Mouse (Mus musculus): ENCODE measurements around the gene Syncrip. TPM values are rescaled to one million over a fixed set of nuclear protein-coding genes. Genes with fewer than 3 reads are reported as not detected.

Gene Syncrip
- polyA plus RNA-seq, 1 experiment from 2014 or later: 162 TPM

DNA sequence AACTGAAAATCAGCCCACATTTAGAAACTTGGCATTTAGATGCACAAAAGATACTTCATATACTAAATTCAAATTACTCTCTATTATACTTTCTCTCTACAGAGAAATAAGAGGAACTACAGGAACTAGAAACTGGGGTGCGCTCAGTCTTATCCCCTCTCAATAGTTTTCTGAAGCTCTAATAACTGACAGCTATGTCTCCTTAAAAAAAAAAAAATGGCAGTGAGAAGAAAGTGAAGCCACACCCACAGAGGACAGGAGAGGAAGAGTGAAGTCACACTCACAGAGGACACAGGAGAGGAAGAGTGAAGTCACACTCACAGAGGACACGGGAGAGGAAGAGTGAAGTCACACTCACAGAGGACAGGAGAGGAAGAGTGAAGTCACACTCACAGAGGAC, 58.0 kb downstream of the Syncrip start:
- DNase-seq (ENCODE audit: low spot score) (no peak), ATAC-seq (replicated peaks; ENCODE audit: insufficient number of reproducible peaks, low FRiP score, low TSS enrichment, low read depth) (no peak)
- H3K27me3 ChIP-seq (ENCODE audit: control insufficient read depth, insufficient read depth, low read length): no peaks in the 10 kb centered on the region
- no peak overlapping the region for H3K9ac ChIP-seq (replicated peaks; ENCODE audit: low read length)
- H3K9me3 ChIP-seq (replicated peaks; ENCODE audit: control insufficient read depth, low read length): no peaks in the 10 kb centered on the region
- no peak overlapping the region for H3K4me3 ChIP-seq (ENCODE audit: low read depth, low read length)
- H3K36me3 ChIP-seq (replicated peaks; ENCODE audit: control insufficient read depth, insufficient read depth, low read depth, low read length): no peaks in the 10 kb centered on the region; the same call in 1 of the 2 replicates
- H3K4me2 ChIP-seq (ENCODE audit: low read depth, low read length): no peak overlapping the region
- no peak overlapping the region for H3K27ac ChIP-seq (replicated peaks; ENCODE audit: low read depth, low read length)
- WGBS: 87% methylated on average over 2 of the region's 2 CpGs
- no peaks in the 10 kb centered on the region for H3K4me1 ChIP-seq (ENCODE audit: control insufficient read depth, insufficient read depth, low read length)

DNA sequence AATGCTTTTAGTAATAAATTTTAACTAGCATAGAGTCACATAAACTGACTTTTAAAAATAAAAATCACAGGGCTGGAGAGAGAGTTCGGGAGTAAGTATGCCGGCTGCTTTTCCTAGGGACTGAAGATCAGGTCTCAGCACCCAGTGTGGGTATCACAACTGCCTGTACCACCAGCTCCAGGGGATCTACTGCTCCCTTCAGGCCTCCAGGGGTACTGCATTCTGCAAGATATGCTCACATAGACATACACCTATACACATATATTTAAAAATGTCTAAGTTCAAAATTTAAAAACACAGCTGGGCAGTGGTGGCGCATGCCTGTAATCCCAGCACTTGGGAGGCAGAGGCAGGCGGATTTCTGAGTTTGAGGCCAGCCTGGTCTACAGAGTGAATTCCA, 59.9 kb downstream of the Syncrip start:
- DNase-seq (ENCODE audit: low spot score): no peak
- Histone ChIP-seq H3K27me3 (ENCODE audit: control insufficient read depth, insufficient read depth, low read length) (no peaks in the 10 kb centered on the region), H3K4me1 (ENCODE audit: control insufficient read depth, insufficient read depth, low read length) (no peaks in the 10 kb centered on the region), H3K36me3 (replicated peaks; ENCODE audit: control insufficient read depth, insufficient read depth, low read depth, low read length) (no peaks in the 10 kb centered on the region; the same call in 1 of the 2 replicates), H3K9ac (replicated peaks; ENCODE audit: low read length) (no peak overlapping the region), H3K4me2 (ENCODE audit: low read depth, low read length) (no peak overlapping the region), H3K27ac (replicated peaks; ENCODE audit: low read depth, low read length) (no peak overlapping the region), H3K9me3 (replicated peaks; ENCODE audit: control insufficient read depth, low read length) (no peaks in the 10 kb centered on the region), H3K4me3 (ENCODE audit: low read depth, low read length) (no peak overlapping the region)
- ATAC-seq (replicated peaks; ENCODE audit: insufficient number of reproducible peaks, low FRiP score, low TSS enrichment, low read depth): no peak
- 94% methylated on average over 4 of the region's 4 CpGs for WGBS

GRCm38 (mm10) chr9:88416752-88417151, 65.6 kb downstream of the Syncrip start:
- H3K4me3 ChIP-seq (ENCODE audit: low read depth, low read length): no peak overlapping the region
- H3K4me2 ChIP-seq (ENCODE audit: low read depth, low read length): no peak overlapping the region
- no peaks in the 10 kb centered on the region for H3K27me3 ChIP-seq (ENCODE audit: control insufficient read depth, insufficient read depth, low read length)
- no peaks in the 10 kb centered on the region for H3K36me3 ChIP-seq (replicated peaks; ENCODE audit: control insufficient read depth, insufficient read depth, low read depth, low read length)
- H3K4me1 ChIP-seq (ENCODE audit: control insufficient read depth, insufficient read depth, low read length): no peaks in the 10 kb centered on the region
- no peak for DNase-seq (ENCODE audit: low spot score)
- H3K9me3 ChIP-seq (replicated peaks; ENCODE audit: control insufficient read depth, low read length): no peaks in the 10 kb centered on the region
- no peak overlapping the region for H3K27ac ChIP-seq (replicated peaks; ENCODE audit: low read depth, low read length)
- ATAC-seq (replicated peaks; ENCODE audit: insufficient number of reproducible peaks, low FRiP score, low TSS enrichment, low read depth): no peak
- 79% methylated on average over 1 of the region's 1 CpGs for WGBS
- no peak overlapping the region for H3K9ac ChIP-seq (replicated peaks; ENCODE audit: low read length)

GRCm38 (mm10) chr9:88409978-88410377, 72.4 kb downstream of the Syncrip start:
- no peak overlapping the region for H3K9ac ChIP-seq (replicated peaks; ENCODE audit: low read length)
- H3K9me3 ChIP-seq (replicated peaks; ENCODE audit: control insufficient read depth, low read length): no peaks in the 10 kb centered on the region
- no peak overlapping the region for H3K4me3 ChIP-seq (ENCODE audit: low read depth, low read length)
- DNase-seq (ENCODE audit: low spot score) (no peak), ATAC-seq (replicated peaks; ENCODE audit: insufficient number of reproducible peaks, low FRiP score, low TSS enrichment, low read depth) (no peak)
- H3K4me1 ChIP-seq (ENCODE audit: control insufficient read depth, insufficient read depth, low read length): no peaks in the 10 kb centered on the region
- H3K36me3 ChIP-seq (replicated peaks; ENCODE audit: control insufficient read depth, insufficient read depth, low read depth, low read length): no peaks in the 10 kb centered on the region
- 75% methylated on average over 2 of the region's 2 CpGs for WGBS
- no peaks in the 10 kb centered on the region for H3K27me3 ChIP-seq (ENCODE audit: control insufficient read depth, insufficient read depth, low read length)
- H3K27ac ChIP-seq (replicated peaks; ENCODE audit: low read depth, low read length): no peak overlapping the region
- no peak overlapping the region for H3K4me2 ChIP-seq (ENCODE audit: low read depth, low read length)

DNA sequence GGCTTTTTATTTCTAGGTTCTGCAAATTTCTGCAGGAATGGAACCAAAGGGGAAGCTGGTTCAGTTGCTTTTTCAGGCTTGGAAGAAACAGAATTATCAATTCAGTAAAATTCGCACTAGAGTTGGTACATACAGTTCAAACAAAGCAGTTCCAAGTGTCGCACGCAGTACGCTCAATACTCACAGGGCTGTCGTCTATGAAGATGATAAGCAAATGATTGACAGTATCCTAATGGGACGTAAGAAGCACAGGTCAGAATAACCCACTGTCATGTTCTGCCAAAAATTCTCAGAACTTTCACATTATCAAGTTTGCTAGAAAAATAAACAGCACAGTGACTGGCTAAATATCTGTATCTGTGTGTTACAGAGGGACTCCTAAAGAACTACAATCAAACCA, 77.9 kb downstream of the Syncrip start:
- H3K4me3 ChIP-seq (ENCODE audit: low read depth, low read length): no peak overlapping the region
- WGBS: 89% methylated on average over 6 of the region's 6 CpGs
- H3K27me3 ChIP-seq (ENCODE audit: control insufficient read depth, insufficient read depth, low read length): no peaks in the 10 kb centered on the region
- no peaks in the 10 kb centered on the region for H3K9me3 ChIP-seq (replicated peaks; ENCODE audit: control insufficient read depth, low read length)
- ATAC-seq (replicated peaks; ENCODE audit: insufficient number of reproducible peaks, low FRiP score, low TSS enrichment, low read depth): no peak
- no peaks in the 10 kb centered on the region for H3K4me1 ChIP-seq (ENCODE audit: control insufficient read depth, insufficient read depth, low read length)
- no peaks in the 10 kb centered on the region for H3K36me3 ChIP-seq (replicated peaks; ENCODE audit: control insufficient read depth, insufficient read depth, low read depth, low read length)
- no peak overlapping the region for H3K4me2 ChIP-seq (ENCODE audit: low read depth, low read length)
- no peak overlapping the region for H3K9ac ChIP-seq (replicated peaks; ENCODE audit: low read length)
- H3K27ac ChIP-seq (replicated peaks; ENCODE audit: low read depth, low read length): no peak overlapping the region
- DNase-seq (ENCODE audit: low spot score): no peak

GRCm38 (mm10) chr9:88404088-88404487, 78.3 kb downstream of the Syncrip start:
- H3K27me3 ChIP-seq (ENCODE audit: control insufficient read depth, insufficient read depth, low read length): no peaks in the 10 kb centered on the region
- H3K9me3 ChIP-seq (replicated peaks; ENCODE audit: control insufficient read depth, low read length): no peaks in the 10 kb centered on the region

DNA sequence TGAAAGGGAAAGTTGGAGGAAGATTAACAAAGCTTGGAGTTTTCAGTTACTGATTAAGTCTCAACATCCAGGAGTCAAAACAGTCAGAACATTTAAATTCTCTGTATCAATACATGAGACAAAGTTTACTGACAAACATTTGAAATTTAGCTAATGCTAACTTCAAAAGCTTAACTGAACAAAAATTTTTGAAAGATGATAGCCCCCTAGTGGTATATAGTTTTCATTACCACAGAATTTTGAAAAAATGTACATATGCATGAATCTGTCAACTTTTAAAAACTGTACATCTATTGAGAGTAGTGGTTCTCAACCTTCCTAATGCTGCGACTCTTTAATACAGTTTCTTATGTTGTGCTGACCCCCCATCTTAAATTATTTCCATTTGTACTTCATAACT, 83.9 kb downstream of the Syncrip start:
- Histone ChIP-seq H3K4me1 (ENCODE audit: control insufficient read depth, insufficient read depth, low read length) (no peaks in the 10 kb centered on the region), H3K27me3 (ENCODE audit: control insufficient read depth, insufficient read depth, low read length) (no peaks in the 10 kb centered on the region), H3K9me3 (replicated peaks; ENCODE audit: control insufficient read depth, low read length) (no peaks in the 10 kb centered on the region), H3K4me2 (ENCODE audit: low read depth, low read length) (no peak overlapping the region), H3K4me3 (ENCODE audit: low read depth, low read length) (no peak overlapping the region), H3K9ac (replicated peaks; ENCODE audit: low read length) (no peak overlapping the region), H3K36me3 (replicated peaks; ENCODE audit: control insufficient read depth, insufficient read depth, low read depth, low read length) (no peaks in the 10 kb centered on the region; the same call in 1 of the 2 replicates), H3K27ac (replicated peaks; ENCODE audit: low read depth, low read length) (no peak overlapping the region)
- DNase-seq (ENCODE audit: low spot score) (peak; percentile 10), ATAC-seq (replicated peaks; ENCODE audit: insufficient number of reproducible peaks, low FRiP score, low TSS enrichment, low read depth) (no peak)
- WGBS: 85% methylated on average over 1 of the region's 1 CpGs

More at GRCm38 (mm10) chr9:88404088-88404487, 78.3 kb downstream of the Syncrip start:
- 65% methylated on average over 10 of the region's 10 CpGs for WGBS
- DNase-seq (ENCODE audit: low spot score): no peak
- H3K27ac ChIP-seq (replicated peaks; ENCODE audit: low read depth, low read length): no peak overlapping the region
- no peaks in the 10 kb centered on the region for H3K4me1 ChIP-seq (ENCODE audit: control insufficient read depth, insufficient read depth, low read length)
- H3K9ac ChIP-seq (replicated peaks; ENCODE audit: low read length): no peak overlapping the region
- H3K4me3 ChIP-seq (ENCODE audit: low read depth, low read length): no peak overlapping the region
- ATAC-seq (replicated peaks; ENCODE audit: insufficient number of reproducible peaks, low FRiP score, low TSS enrichment, low read depth): no peak
- no peaks in the 10 kb centered on the region for H3K36me3 ChIP-seq (replicated peaks; ENCODE audit: control insufficient read depth, insufficient read depth, low read depth, low read length)
- H3K4me2 ChIP-seq (ENCODE audit: low read depth, low read length): no peak overlapping the region
